Mouse (Mus musculus): Measurements from ENCODE around the gene Ccdc61.

GRCm38 (mm10) chr7:18872816-18873215, 37.4 kb downstream of the Ccdc61 start:
- no peak for TF ChIP-seq ZC3H11A (IDR thresholded peaks at IDR 0.05; ENCODE audit: borderline replicate concordance, low read depth, low read length)
- TF ChIP-seq ZNF384 (IDR thresholded peaks at IDR 0.05; ENCODE audit: low read depth, low read length) = no peak
- no peak for TF ChIP-seq CHD2 (IDR thresholded peaks at IDR 0.05; ENCODE audit: low read depth, low read length)
